ENCODE assay signal across 12 mouse cellular contexts in genomic region chr3:121250048-121250447, GRCm38 (mm10). TPM values are rescaled to one million over a fixed set of nuclear protein-coding genes. Genes with fewer than 3 reads are reported as not detected.
DNase-seq lines count a peak whose midpoint lies in the region; ATAC-seq and TF ChIP-seq lines count a peak whose summit lies in the region.
"Had no signal": no experiment of that assay in that cellular context is flagged by ENCODE, and none has a peak within 500 bp of the region (broad histone marks: within the 10 kb centered on the region; RNA-seq: fewer than 3 reads in every experiment).

No protein-coding gene starts in this region.

- DNase-seq in heart, adult 9 months (ENCODE audit: low spot score in 2 of 2): peak; percentile 9 to 28
- no peak for DNase-seq in liver, adult 2 months (ENCODE audit: extremely low read depth, low read depth, low spot score)
- DNase-seq in liver: no peak
- DNase-seq in cerebellum, postnatal 14 days: peak; percentile 43 to 51
- DNase-seq in gastrocnemius, postnatal 25 days: peak; percentile 32
- DNase-seq in urinary bladder, postnatal 25 days (ENCODE audit: low spot score): no peak
- DNase-seq: thymus, adult 2 months had no signal

- peaks cover 48% of the 10 kb centered on the region for H3K79me2 ChIP-seq in liver, adult 2 months (ENCODE audit: control insufficient read depth, insufficient read depth, low read length)

- no peak for TF ChIP-seq CTCF in liver, adult 2 months (IDR thresholded peaks at IDR 0.05; ENCODE audit: low read depth, low read length)

- no peak overlapping the region for H3K9ac ChIP-seq in heart, embryonic 11.5 days (ENCODE audit: low read depth, low read length)
- H3K9ac ChIP-seq in liver, adult 2 months (ENCODE audit: low read depth, low read length): no peak overlapping the region
- H3K9ac ChIP-seq: midbrain, embryonic 15.5 days had no signal

- WGBS in heart, embryonic 11.5 days (ENCODE audit: insufficient replicate concordance): 80% methylated on average over 9 of the region's 9 CpGs
- WGBS in liver, adult 2 months: 93% methylated on average over 9 of the region's 9 CpGs

- H3K36me3 ChIP-seq in heart, embryonic 11.5 days (ENCODE audit: control insufficient read depth, insufficient read depth, low read length): no peaks in the 10 kb centered on the region
- peaks cover 17% of the 10 kb centered on the region for H3K36me3 ChIP-seq in liver, adult 2 months (ENCODE audit: control insufficient read depth, insufficient read depth, low read length)
- H3K36me3 ChIP-seq: midbrain, embryonic 15.5 days had no signal

- H3K27me3 ChIP-seq in heart, embryonic 11.5 days (ENCODE audit: control insufficient read depth, insufficient read depth, low read length): no peaks in the 10 kb centered on the region
- H3K27me3 ChIP-seq in liver, adult 2 months (ENCODE audit: control insufficient read depth, insufficient read depth, low read length): no peaks in the 10 kb centered on the region
- H3K27me3 ChIP-seq: CH12.LX; midbrain, embryonic 15.5 days; Patski had no signal

- no peak overlapping the region for H3K4me2 ChIP-seq in heart, embryonic 11.5 days
- H3K4me2 ChIP-seq: midbrain, embryonic 15.5 days had no signal

- H3K9me3 ChIP-seq in heart, embryonic 11.5 days (replicated peaks; ENCODE audit: control insufficient read depth, low read length): no peaks in the 10 kb centered on the region
- H3K9me3 ChIP-seq: midbrain, embryonic 15.5 days had no signal

- H3K27ac ChIP-seq in heart, embryonic 11.5 days (ENCODE audit: low read depth, low read length): no peak overlapping the region
- peak overlapping the region; percentile 7; the same call in 1 of the 2 replicates for H3K27ac ChIP-seq in liver, adult 2 months (replicated peaks; ENCODE audit: insufficient read depth, low read depth, low read length)
- H3K27ac ChIP-seq: midbrain, embryonic 15.5 days had no signal

- ATAC-seq in heart, embryonic 11.5 days (replicated peaks; ENCODE audit: insufficient number of reproducible peaks, low FRiP score, low TSS enrichment): no peak
- ATAC-seq: intestine, postnatal 0 days; midbrain, embryonic 15.5 days; Patski had no signal

- no peak overlapping the region for H3K4me3 ChIP-seq in heart, embryonic 11.5 days (ENCODE audit: low read depth, low read length)
- H3K4me3 ChIP-seq in liver, adult 2 months (ENCODE audit: insufficient read depth, low read depth, low read length): no peak overlapping the region
- H3K4me3 ChIP-seq: midbrain, embryonic 15.5 days had no signal

- TF ChIP-seq POLR2A in liver, adult 2 months (IDR thresholded peaks at IDR 0.05; ENCODE audit: extremely low read depth, insufficient read depth, low read length): no peak

- no peaks in the 10 kb centered on the region for H3K4me1 ChIP-seq in heart, embryonic 11.5 days (ENCODE audit: control insufficient read depth, insufficient read depth, low read length)
- peaks cover 9% of the 10 kb centered on the region; the same call in 1 of the 2 replicates for H3K4me1 ChIP-seq in liver, adult 2 months (ENCODE audit: control insufficient read depth, insufficient read depth, low read length)
- H3K4me1 ChIP-seq: midbrain, embryonic 15.5 days had no signal

RNA-seq across cellular contexts. Expression of gene Tmem56, which starts 32.9 kb away (rescaled TPM):
- polyA plus RNA-seq in heart, embryonic 11.5 days (2014; fragmentation: Nextera tagmentation; extraction: Ambion mirVana): 1.8 and 2.5 TPM in 2 replicates
- 130 and 150 TPM in 2 replicates for total RNA-seq in liver, adult 2 months (2014; rRNA removed)
- polyA plus RNA-seq in liver, adult 2 months (2012; rRNA removed): 24.1 and 27.2 TPM in 2 replicates
- total RNA-seq in gastrocnemius, postnatal 25 days (2021): 10 to 100 TPM; 19.3 to 25.8 TPM
- total RNA-seq: CH12.LX had no signal

RNA-seq across cellular contexts. Expression of gene Alg14, which starts 41.5 kb away (rescaled TPM):
- polyA plus RNA-seq in heart, embryonic 11.5 days (2014; fragmentation: Nextera tagmentation; extraction: Ambion mirVana): 38.2 and 42.2 TPM in 2 replicates
- total RNA-seq in liver, adult 2 months (2014; rRNA removed): 12.6 and 14.3 TPM in 2 replicates
- polyA plus RNA-seq in liver, adult 2 months (2012; rRNA removed): 23.4 and 24.3 TPM in 2 replicates
- total RNA-seq in gastrocnemius, postnatal 25 days (2021): 1 to 10 TPM; 9.2 to 9.3 TPM

Comparison
In these comparisons a context has a peak if more than half of its experiments do, and no peak if none do; other contexts are left out.
1. DNase-seq: peak in heart, adult 9 months (2 of 2), cerebellum, postnatal 14 days (2 of 2) and gastrocnemius, postnatal 25 days (single experiment); none in liver, adult 2 months (single experiment), liver (single experiment) and urinary bladder, postnatal 25 days (single experiment).